Mouse (Mus musculus): ENCODE measurements around the gene Bmpr1b. TPM values are rescaled to one million over a fixed set of nuclear protein-coding genes. Genes with fewer than 3 reads are reported as not detected.

The Bmpr1b gene
- total RNA-seq, 2 experiments from 2014 or later: 4.1 to 4.6 TPM

DNA sequence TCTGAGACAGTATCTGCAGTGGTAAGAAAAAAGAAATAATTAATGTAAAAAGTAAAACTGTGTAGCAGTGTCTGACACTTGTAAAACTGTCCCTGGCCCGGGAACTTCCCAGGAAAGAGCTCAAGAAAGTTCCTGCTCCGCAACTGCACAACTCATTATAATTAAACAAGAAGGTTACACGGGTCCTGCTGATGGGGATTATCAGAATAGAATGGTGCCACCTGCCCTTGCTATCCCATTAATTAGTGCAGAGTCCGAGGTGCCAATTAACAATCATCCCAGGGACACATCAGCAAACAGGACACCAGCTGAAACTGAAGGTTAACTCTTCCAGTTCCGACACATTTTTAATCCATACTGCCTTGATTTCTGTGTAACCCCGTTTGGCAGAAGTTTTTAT, 216.3 kb downstream of the Bmpr1b start:
- Histone ChIP-seq H3K4me3 (no peak overlapping the region), H3K27ac (no peak overlapping the region)
- intact Hi-C loops (cut with DNase I): no loop called here
- TF ChIP-seq CTCF (IDR thresholded peaks at IDR 0.05): no peak
- DNase-seq: no peak

DNA sequence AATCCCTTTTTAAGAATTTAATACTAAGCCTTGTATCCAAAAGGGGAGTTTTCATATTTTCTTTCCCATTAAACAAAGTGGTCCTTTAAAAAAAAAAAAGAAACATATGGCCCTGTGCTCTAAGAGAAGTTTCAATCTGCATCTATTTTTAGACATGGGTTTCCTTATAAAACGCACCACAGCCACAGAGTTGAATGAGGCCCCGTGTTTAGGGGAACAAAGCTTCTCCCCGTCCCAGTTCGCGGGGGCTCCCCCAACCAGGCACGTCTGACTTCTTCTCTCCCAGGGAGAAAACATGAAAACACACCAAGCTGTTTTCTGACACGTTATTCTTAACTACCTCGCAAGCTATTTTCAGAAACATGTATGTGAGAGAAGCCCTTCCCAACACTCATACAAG, 218.6 kb downstream of the Bmpr1b start:
- H3K4me3 ChIP-seq: peak overlapping the region; percentile 28; the same call in 1 of the 2 replicates

DNA sequence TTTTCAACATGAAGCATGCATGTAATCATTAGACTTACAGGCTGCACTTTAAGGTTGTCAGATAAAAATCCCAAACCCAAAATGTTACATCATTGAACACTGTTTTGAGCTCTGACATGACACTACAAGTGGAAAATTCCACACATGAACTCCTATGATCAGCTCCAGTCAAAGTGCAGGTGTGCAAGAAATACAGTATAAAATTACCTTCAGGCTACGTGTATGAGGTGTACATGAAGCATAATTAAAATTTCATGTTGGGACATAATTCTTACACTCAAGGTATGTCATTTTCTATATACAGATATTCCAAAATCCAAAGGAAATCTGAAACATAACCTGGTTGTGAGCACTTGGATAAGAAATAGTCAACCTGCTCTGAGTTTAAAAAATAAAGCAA, 220.7 kb downstream of the Bmpr1b start:
- no peak for TF ChIP-seq CTCF (IDR thresholded peaks at IDR 0.05)
- no peak for DNase-seq
- Histone ChIP-seq H3K27ac (no peak overlapping the region), H3K4me3 (no peak overlapping the region)
- intact Hi-C loops (cut with DNase I): no loop called here

More for the DNA sequence above, 218.6 kb downstream of the Bmpr1b start:
- no peak for TF ChIP-seq CTCF (IDR thresholded peaks at IDR 0.05)
- no peak for DNase-seq
- intact Hi-C loops (cut with DNase I): no loop called here
- H3K27ac ChIP-seq: peak overlapping the region; percentile 46; the same call in 1 of the 2 replicates

DNA sequence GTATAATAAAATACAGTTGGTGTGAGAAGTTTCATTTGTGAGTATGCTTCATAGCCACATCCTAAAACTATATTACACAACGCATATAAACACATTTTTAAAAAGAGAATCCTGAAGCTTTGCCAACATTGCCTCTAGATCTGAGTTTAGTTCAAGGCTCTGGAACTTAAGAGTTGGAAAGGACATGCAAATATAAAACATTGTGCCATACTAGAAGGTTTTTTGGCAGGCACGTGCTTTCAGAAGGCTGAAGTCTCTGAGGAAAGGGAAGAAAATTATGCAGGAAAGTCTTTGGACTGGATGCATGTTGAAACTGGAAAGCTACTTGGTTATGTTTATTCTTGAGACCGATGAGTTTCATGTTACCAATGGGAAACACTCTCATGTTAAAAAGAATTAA, 221.1 kb downstream of the Bmpr1b start:
- no peak for DNase-seq
- intact Hi-C loops (cut with DNase I): no loop called here
- H3K27ac ChIP-seq: no peak overlapping the region
- no peak overlapping the region for H3K4me3 ChIP-seq
- no peak for TF ChIP-seq CTCF (IDR thresholded peaks at IDR 0.05)

DNA sequence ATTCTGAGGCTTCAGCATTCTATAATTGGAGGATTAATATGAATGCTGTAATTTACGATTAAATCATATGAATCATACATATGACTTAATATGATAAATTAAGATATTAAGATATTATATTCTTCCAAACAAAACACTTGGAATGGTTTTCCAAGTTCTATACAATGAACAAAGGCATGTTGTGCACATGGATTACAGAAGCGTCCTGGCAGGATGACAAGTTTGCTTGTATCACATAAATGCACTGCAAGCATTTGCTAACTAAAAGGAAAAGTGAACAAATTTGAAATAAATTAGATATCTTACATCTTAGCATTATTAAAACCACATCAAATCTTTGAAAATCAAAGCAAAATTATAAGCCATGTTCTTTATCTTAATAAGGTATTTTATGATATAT, 222.4 kb downstream of the Bmpr1b start:
- intact Hi-C loops (cut with DNase I): no loop called here
- DNase-seq: no peak
- H3K4me3 ChIP-seq: no peak overlapping the region
- TF ChIP-seq CTCF (IDR thresholded peaks at IDR 0.05): no peak
- no peak overlapping the region for H3K27ac ChIP-seq

DNA sequence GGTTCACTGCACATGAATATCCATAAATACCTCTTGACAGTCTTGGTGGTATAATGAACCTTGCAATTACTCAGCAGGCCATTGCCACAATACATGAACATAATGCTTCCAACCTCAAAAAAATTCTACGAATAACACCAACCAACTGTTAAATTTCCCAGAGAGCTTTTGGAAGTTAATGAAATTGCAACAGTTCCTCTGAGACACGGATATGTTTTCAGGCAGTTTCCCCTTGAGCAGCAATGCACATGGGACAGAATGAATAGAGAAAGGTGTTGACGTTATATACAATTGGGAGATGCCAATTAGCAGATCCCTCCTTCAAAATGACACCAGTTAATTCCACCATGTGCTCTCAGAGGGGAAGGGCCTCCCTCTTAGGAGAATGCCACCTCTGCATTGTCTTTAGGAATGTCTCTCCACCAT, 225.9 kb downstream of the Bmpr1b start:
- Histone ChIP-seq H3K4me3 (no peak overlapping the region), H3K27ac (no peak overlapping the region)
- no peak for DNase-seq
- intact Hi-C loops (cut with DNase I): no loop called here
- TF ChIP-seq CTCF (IDR thresholded peaks at IDR 0.05): no peak

DNA sequence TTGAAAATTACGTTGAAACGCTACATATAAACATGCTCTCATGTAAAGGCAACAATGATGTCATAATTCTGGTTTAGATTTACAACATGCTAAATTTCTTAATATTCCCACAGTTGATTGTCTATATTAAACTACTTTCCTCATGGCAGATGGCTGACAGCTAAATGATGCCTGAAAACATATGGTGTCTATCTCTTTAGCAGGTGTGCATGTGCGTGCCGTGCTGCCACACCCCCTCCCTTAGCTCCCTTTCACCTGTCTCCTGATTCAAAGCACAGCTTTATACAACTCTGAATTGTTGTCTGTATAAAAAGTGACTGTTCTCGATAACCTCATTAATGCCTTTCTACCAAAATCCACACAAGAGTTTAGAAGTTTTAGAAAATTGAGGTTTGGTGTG, 229.0 kb downstream of the Bmpr1b start:
- H3K4me3 ChIP-seq: no peak overlapping the region
- DNase-seq: no peak
- intact Hi-C loops (cut with DNase I): no loop called here
- no peak for TF ChIP-seq CTCF (IDR thresholded peaks at IDR 0.05)
- H3K27ac ChIP-seq: no peak overlapping the region

DNA sequence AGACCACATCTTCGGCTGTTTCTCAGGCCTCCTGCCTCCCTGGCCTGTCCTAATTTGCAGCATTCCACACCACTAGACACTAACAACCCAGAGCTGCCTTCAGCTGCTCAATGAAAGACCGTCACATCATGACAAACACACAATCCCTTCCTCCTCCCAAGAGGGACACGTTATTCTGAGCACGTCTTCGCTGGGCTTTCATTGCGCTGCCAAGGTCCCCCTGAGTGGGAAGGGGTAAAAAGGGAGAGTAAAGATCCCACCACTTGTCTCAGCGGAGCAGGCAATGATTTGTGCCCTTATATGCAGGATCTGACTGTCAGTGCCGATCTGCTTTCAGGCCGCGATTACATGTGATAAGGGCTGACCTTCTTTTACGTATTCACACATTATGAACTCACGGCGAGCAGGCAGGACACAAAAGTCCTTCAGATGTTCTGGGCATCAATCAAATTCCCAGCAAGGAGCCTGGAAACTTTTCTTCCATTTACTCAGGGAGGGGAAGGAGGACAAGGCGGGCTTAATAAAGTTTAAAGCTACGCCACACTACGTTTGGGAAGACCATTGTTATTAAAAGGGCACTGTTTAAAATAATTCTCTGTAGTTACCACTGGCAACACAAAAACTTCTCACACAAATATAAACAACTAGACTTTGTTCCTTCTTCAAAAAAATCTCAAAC, 232.5 kb downstream of the Bmpr1b start:
- H3K4me3 ChIP-seq: no peak overlapping the region
- intact Hi-C loops (cut with DNase I): no loop called here
- DNase-seq: no peak
- no peak overlapping the region for H3K27ac ChIP-seq
- TF ChIP-seq CTCF (IDR thresholded peaks at IDR 0.05): no peak

DNA sequence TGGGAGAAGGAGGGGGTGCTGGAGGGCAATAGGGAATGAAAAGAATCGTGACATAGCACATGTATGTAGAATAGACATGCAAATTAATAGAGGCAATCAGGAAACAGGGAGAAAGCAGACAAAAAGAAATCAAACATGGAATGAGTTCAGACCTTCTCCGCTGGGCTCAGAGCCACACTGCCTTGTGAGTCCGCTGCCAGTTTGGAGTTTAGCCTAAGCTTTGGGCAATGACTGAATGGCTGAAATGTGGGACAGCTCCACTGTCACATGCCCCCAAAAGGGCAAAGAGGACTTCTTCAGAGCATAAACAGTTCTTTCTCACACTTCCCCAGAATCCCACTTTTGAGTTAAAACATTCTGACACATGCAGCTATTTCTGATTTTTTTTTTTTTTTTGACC, 236.3 kb downstream of the Bmpr1b start:
- TF ChIP-seq CTCF (IDR thresholded peaks at IDR 0.05): no peak
- H3K27ac ChIP-seq: no peak overlapping the region
- H3K4me3 ChIP-seq: no peak overlapping the region
- intact Hi-C loops (cut with DNase I): no loop called here
- DNase-seq: peak; percentile 54

DNA sequence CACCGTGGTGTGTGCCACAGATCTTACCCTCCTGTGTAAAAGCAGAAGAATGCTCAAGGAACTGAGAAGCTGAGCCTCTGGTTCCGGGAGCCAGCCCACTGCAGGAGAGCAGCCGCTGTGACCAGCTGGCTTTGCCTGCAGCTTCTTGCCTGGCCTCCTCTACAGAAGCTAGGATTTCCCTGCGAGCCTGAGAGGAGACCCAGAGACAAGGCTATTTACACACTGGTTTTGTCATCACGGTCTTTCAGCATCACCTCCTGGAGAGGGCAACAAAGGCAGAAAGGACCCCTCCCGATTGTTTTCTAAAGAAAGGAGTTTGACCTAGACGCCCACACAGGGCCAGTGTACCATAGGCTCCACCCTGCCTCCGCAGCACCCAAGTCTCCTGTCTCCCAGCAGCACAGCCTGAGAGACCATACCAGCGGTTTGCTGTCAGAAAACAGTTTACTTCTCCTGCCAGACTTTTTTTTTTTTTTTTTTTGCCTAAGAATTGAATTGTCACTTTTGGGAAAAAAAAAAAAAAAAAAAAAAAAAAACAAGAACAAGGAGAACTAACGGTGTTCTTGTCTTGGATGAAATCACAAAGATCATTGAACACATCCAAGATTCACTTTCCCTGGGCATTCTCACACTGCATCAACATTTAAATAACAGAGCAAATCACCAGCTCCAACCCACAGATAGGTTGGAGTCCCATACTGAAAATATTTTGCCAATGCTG, 237.7 kb downstream of the Bmpr1b start:
- no peak for TF ChIP-seq CTCF (IDR thresholded peaks at IDR 0.05)
- peak; percentile 27 for DNase-seq
- intact Hi-C loops (cut with DNase I): no loop called here
- H3K4me3 ChIP-seq: peak overlapping the region; percentile 34
- no peak overlapping the region for H3K27ac ChIP-seq

DNA sequence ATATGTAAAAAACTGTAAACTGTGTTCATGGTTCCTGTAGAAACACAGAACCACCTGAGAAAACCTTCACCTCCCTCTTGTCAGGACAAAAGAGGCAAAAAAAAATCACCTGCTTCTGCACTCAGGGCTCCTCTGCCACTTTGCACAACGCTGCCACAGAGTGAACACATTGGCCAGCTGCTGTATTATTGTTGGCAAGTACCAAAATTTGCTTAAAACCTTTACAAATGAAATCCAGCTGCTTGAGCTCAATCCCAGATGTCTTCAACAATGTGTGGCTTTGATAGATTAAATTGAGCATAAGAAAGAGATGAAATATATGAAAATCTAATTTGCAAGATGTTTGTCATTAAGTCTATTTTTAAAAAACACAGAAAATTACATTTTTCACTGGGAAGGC, 245.8 kb downstream of the Bmpr1b start:
- no peak for TF ChIP-seq CTCF (IDR thresholded peaks at IDR 0.05)
- Histone ChIP-seq H3K4me3 (no peak overlapping the region), H3K27ac (no peak overlapping the region)
- intact Hi-C loops (cut with DNase I): no loop called here
- DNase-seq: no peak

DNA sequence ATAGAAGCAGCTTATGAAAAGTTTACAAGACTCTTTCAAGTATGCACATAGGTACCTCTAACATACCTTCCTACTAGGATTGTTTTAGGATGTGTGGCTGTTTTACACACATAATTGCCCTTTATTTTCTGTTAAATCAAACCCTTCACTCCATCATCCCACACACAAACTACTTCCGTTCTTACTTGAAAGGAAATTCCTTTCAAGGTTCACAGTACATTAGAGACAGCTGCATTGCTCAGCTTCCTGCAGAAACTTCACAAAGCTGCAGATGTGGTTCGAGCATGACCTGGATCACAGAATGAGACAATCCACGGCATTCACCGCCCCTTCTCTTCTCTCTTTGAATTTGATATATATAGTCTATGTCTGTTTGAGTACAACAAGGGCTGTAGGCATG, 248.1 kb downstream of the Bmpr1b start:
- intact Hi-C loops (cut with DNase I): no loop called here
- TF ChIP-seq CTCF (IDR thresholded peaks at IDR 0.05): no peak
- H3K4me3 ChIP-seq: no peak overlapping the region
- no peak overlapping the region for H3K27ac ChIP-seq
- no peak for DNase-seq

DNA sequence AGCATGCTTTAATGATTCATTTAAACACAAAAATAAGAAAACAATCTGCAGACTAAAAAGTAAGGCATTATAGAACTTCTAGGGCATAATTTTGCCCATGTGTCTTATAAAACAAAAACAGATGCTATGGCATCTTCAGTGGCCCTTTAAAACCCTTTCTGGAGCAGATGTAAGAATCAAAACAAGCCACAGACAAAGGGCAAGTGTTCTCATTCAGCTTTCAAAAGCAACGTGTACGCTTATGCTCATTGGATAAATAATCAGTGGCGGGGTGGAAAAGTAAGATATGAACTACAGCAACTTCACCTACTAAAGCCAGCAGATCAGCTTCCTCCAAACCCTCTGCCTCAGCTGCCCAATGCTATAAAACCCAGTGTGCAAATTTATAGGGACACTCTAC, 249.6 kb downstream of the Bmpr1b start:
- intact Hi-C loops (cut with DNase I): no loop called here
- H3K4me3 ChIP-seq: no peak overlapping the region
- TF ChIP-seq CTCF (IDR thresholded peaks at IDR 0.05): no peak
- no peak overlapping the region for H3K27ac ChIP-seq
- DNase-seq: no peak

DNA sequence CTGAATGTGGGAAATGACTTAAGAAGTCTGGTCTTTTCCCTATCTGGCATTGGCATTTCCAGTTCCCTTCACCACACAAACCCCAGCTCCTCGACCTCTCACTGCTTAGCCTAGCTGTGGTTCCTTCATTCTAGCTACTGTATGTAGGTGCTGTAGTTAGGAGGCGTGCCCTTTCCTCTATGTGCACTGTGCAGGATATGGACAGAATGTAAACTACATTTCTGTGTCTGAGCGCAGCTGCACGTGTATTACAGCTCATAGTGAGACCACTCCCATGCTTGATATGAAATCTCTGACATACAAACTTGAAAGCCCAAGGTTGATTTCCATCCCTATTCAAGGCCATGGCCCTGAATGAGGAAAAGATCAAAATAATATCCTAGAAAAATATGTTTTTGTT, 252.1 kb downstream of the Bmpr1b start:
- DNase-seq: no peak
- Histone ChIP-seq H3K4me3 (no peak overlapping the region), H3K27ac (no peak overlapping the region)
- TF ChIP-seq CTCF (IDR thresholded peaks at IDR 0.05): no peak
- intact Hi-C loops (cut with DNase I): no loop called here

All from gastrocnemius, adult 2 months (tissue).